Mouse (Mus musculus): Measurements from ENCODE around the gene Cdkn2d. TPM values are rescaled to one million over a fixed set of nuclear protein-coding genes. Genes with fewer than 3 reads are reported as not detected.

Gene Cdkn2d
- total and polyA plus RNA-seq, 3 experiments, result 17.4 to 35.8 (median 30.3) TPM

DNA sequence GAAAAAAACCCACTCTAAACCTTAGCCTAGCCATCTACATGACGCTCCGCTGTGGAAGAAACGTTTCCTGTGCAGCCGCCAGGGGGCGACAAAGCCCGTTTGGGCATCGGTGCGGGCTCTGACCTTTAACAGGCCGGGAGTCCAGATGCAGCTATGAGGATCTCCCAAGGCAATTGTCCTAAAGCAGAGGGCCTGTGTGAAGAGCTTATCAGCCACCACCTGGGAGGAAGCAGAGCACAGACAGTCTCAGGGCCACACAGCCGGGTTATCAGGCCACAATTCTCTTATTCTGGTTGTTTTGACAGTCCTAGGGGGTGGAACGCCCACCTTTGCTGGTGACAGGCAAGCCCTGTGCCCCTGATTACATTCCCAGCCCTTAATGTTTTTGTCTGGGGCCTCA lies 22.2 kb upstream of the Cdkn2d start:
- no peaks in the 10 kb centered on the region for H3K9me3 ChIP-seq (replicated peaks)
- no peaks in the 10 kb centered on the region for H3K36me3 ChIP-seq (replicated peaks)
- peaks cover 12% of the 10 kb centered on the region; the same call in 1 of the 2 replicates for H3K27me3 ChIP-seq (ENCODE audit: insufficient read depth, low read length)
- H3K4me3 ChIP-seq (ENCODE audit: low read depth, low read length), result no peak overlapping the region; the same call in 1 of the 2 replicates
- peaks cover 22% of the 10 kb centered on the region for H3K4me1 ChIP-seq (ENCODE audit: insufficient read depth, low read depth, low read length)
- ATAC-seq (ENCODE audit: extremely low read depth, insufficient number of reproducible peaks, low FRiP score, poor library complexity, severe bottlenecking) (peak; percentile 84), DNase-seq (ENCODE audit: low spot score) (peak; percentile 78)
- TF ChIP-seq GATA1 (IDR thresholded peaks at IDR 0.05; ENCODE audit: borderline replicate concordance, low read length) (no peak), POLR2AphosphoS5 (IDR thresholded peaks at IDR 0.05; ENCODE audit: insufficient replicate concordance, low read depth, low read length) (no peak), GATA2 (IDR thresholded peaks at IDR 0.05; ENCODE audit: borderline replicate concordance, low read depth, low read length) (no peak), CTCF (IDR thresholded peaks at IDR 0.05; ENCODE audit: low read depth, low read length) (peak; percentile 92), TAL1 (conservative IDR thresholded peaks at IDR 0.05; ENCODE audit: low read depth, low read length) (no peak; the same call in 1 of the 2 replicates)

DNA sequence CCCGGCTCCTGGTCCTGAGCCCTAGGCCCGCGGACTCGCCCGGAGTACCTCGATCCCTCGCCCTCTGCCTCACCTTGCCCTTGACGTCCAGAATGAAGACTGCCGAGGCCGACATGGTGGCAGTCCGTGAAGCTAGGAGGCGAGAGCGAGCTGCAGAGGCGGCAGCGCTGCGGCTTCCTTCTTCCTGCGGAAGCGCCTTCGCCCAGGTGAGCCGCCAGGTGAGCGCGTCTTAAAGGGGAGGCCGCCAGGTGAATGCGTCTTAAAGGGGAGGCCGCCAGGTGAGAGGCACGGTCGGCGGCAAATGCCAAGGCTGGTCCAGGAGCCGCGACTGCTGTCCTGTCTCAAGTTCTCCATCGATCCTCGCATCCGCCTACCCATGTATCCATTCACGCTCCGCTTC lies 20.9 kb upstream of the Cdkn2d start, which contains the start of gene Ap1m2:
Ap1m2 (minus strand) TSS at position 204 of the 400 bp plus-strand sequence.
- H3K4me3 ChIP-seq (ENCODE audit: low read depth, low read length), result no peak within 1 kb of the TSS
- H3K27me3 ChIP-seq (ENCODE audit: insufficient read depth, low read length), result peaks cover 12% of the 10 kb centered on the region; the same call in 1 of the 2 replicates
- TF ChIP-seq POLR2AphosphoS5 (IDR thresholded peaks at IDR 0.05; ENCODE audit: insufficient replicate concordance, low read depth, low read length), result no peak
- no peak for TF ChIP-seq CTCF (IDR thresholded peaks at IDR 0.05; ENCODE audit: low read depth, low read length)
- TF ChIP-seq TAL1 (conservative IDR thresholded peaks at IDR 0.05; ENCODE audit: low read depth, low read length), result no peak
- TF ChIP-seq GATA2 (IDR thresholded peaks at IDR 0.05; ENCODE audit: borderline replicate concordance, low read depth, low read length), result no peak
- TF ChIP-seq GATA1 (IDR thresholded peaks at IDR 0.05; ENCODE audit: borderline replicate concordance, low read length), result no peak
- peaks cover 21% of the 10 kb centered on the region for H3K4me1 ChIP-seq (ENCODE audit: insufficient read depth, low read depth, low read length)
- ATAC-seq (ENCODE audit: extremely low read depth, insufficient number of reproducible peaks, low FRiP score, poor library complexity, severe bottlenecking) (no peak), DNase-seq (ENCODE audit: low spot score) (no peak)
- H3K36me3 ChIP-seq (replicated peaks), result no peaks in the 10 kb centered on the region
- no peaks in the 10 kb centered on the region for H3K9me3 ChIP-seq (replicated peaks)

DNA sequence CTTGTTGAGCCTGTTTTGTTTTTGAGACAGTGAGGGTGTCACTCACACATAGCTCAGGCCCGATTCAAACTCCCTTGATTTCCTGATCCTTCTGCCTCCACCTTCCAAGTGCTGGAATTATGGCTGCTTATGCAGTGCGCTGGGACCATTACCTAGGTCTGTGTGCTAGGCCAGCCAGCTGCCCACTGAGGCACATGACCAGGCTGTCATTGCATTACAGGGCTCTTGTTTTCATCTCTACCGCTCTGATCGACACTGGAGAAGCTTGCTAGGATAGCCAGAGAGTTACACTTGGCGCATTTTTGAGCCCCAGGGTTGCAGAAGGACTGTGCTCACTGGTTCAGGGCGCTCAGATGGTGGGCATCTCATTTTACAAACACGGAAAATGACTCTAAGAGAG lies 20.5 kb upstream of the Cdkn2d start:
- peaks cover 12% of the 10 kb centered on the region; the same call in 1 of the 2 replicates for H3K27me3 ChIP-seq (ENCODE audit: insufficient read depth, low read length)
- TF ChIP-seq CTCF (IDR thresholded peaks at IDR 0.05; ENCODE audit: low read depth, low read length), result no peak
- no peak for TF ChIP-seq GATA1 (IDR thresholded peaks at IDR 0.05; ENCODE audit: borderline replicate concordance, low read length)
- TF ChIP-seq GATA2 (IDR thresholded peaks at IDR 0.05; ENCODE audit: borderline replicate concordance, low read depth, low read length), result no peak
- TF ChIP-seq POLR2AphosphoS5 (IDR thresholded peaks at IDR 0.05; ENCODE audit: insufficient replicate concordance, low read depth, low read length), result no peak
- no peak for TF ChIP-seq TAL1 (conservative IDR thresholded peaks at IDR 0.05; ENCODE audit: low read depth, low read length)
- DNase-seq (ENCODE audit: low spot score) (no peak), ATAC-seq (ENCODE audit: extremely low read depth, insufficient number of reproducible peaks, low FRiP score, poor library complexity, severe bottlenecking) (no peak)
- no peaks in the 10 kb centered on the region for H3K36me3 ChIP-seq (replicated peaks)
- no peaks in the 10 kb centered on the region for H3K9me3 ChIP-seq (replicated peaks)
- no peak overlapping the region for H3K4me3 ChIP-seq (ENCODE audit: low read depth, low read length)
- H3K4me1 ChIP-seq (ENCODE audit: insufficient read depth, low read depth, low read length), result peaks cover 21% of the 10 kb centered on the region

DNA sequence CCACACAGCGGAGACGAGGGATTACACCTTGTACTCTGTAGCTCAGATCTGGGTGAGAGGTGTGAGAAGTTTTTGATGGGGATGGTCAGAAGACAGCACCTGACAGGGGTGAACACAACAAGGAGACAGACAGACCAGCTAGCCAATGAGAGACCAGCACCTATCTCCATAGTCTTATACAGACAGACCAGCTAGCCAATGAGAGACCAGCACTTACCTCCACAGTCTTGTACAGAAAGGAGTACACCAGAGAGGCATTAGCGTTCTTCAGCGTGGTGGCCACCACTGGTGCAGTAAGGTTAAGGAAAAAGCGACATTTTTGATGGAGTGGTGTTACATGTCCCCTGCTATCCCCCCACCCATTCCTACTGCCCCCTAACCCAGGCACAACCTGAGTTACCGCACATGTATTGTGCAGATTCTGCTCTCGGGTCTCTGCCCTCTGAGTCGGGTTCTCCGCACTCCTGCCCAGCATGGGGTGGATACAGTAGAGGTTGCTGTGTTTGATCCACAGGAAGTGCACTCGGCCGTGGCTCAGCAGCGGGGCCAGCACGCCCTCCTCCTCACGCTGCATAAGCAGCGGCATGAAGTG lies 18.0 kb upstream of the Cdkn2d start:
- no peaks in the 10 kb centered on the region for H3K36me3 ChIP-seq (replicated peaks)
- TF ChIP-seq POLR2AphosphoS5 (IDR thresholded peaks at IDR 0.05; ENCODE audit: insufficient replicate concordance, low read depth, low read length) (no peak), GATA1 (IDR thresholded peaks at IDR 0.05; ENCODE audit: borderline replicate concordance, low read length) (no peak), TAL1 (conservative IDR thresholded peaks at IDR 0.05; ENCODE audit: low read depth, low read length) (no peak), CTCF (IDR thresholded peaks at IDR 0.05; ENCODE audit: low read depth, low read length) (no peak)
- DNase-seq (ENCODE audit: low spot score) (no peak), ATAC-seq (ENCODE audit: extremely low read depth, insufficient number of reproducible peaks, low FRiP score, poor library complexity, severe bottlenecking) (no peak)
- H3K9me3 ChIP-seq (replicated peaks), result no peaks in the 10 kb centered on the region
- H3K27me3 ChIP-seq (ENCODE audit: insufficient read depth, low read length), result peaks cover 26% of the 10 kb centered on the region
- H3K4me1 ChIP-seq (ENCODE audit: insufficient read depth, low read depth, low read length), result peaks cover 18% of the 10 kb centered on the region
- H3K4me3 ChIP-seq (ENCODE audit: low read depth, low read length), result no peak overlapping the region

DNA sequence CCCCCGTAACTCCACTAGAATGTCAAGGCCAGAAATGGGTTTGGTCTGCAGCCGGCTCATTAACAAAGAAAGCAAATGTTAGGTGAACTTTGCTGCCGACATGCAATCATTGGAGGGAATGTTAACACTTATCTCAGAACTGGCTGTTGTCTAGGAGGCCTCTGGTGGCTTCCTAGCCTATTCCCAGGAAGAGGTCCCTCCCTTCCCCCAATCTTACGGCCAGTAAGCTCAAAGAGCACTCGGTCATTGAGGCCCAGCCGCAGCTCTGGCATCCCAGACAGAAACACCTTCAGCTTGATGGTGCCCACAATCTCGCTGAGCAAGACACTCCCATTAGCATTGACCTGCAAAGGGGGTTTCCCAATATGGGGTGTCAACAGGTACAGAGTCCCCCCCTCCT lies 13.9 kb upstream of the Cdkn2d start:
- DNase-seq (ENCODE audit: low spot score) (no peak), ATAC-seq (ENCODE audit: extremely low read depth, insufficient number of reproducible peaks, low FRiP score, poor library complexity, severe bottlenecking) (no peak)
- no peak for TF ChIP-seq CTCF (IDR thresholded peaks at IDR 0.05; ENCODE audit: low read depth, low read length)
- no peak for TF ChIP-seq GATA2 (IDR thresholded peaks at IDR 0.05; ENCODE audit: borderline replicate concordance, low read depth, low read length)
- TF ChIP-seq TAL1 (conservative IDR thresholded peaks at IDR 0.05; ENCODE audit: low read depth, low read length), result no peak
- no peak for TF ChIP-seq GATA1 (IDR thresholded peaks at IDR 0.05; ENCODE audit: borderline replicate concordance, low read length)
- no peak for TF ChIP-seq POLR2AphosphoS5 (IDR thresholded peaks at IDR 0.05; ENCODE audit: insufficient replicate concordance, low read depth, low read length)

DNA sequence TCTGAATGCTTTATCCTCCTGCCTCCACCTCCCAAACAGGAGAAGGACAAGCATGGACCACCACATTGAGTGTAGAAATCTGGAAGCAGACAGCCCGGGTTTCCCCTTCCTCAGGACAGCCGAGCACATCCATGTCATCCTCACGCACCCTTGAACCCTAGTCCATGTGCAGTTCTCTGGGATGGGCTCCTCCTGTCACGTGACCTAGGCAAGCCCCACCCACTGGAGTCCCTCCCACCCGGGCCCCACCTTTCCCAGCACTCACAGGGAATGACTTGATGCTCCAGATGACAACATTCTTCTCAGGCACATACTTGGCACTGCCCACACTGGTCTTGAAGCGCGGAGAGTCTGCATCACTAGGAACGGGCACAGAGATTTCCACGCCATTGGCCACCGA lies 7.8 kb upstream of the Cdkn2d start:
- ATAC-seq (ENCODE audit: extremely low read depth, insufficient number of reproducible peaks, low FRiP score, poor library complexity, severe bottlenecking) (no peak), DNase-seq (ENCODE audit: low spot score) (no peak)
- peaks cover 8% of the 10 kb centered on the region for H3K9me3 ChIP-seq (replicated peaks)
- peaks cover 41% of the 10 kb centered on the region for H3K27me3 ChIP-seq (ENCODE audit: insufficient read depth, low read length)
- peaks cover 2% of the 10 kb centered on the region; the same call in 1 of the 2 replicates for H3K4me1 ChIP-seq (ENCODE audit: insufficient read depth, low read depth, low read length)
- H3K4me3 ChIP-seq (ENCODE audit: low read depth, low read length), result no peak overlapping the region
- H3K36me3 ChIP-seq (replicated peaks), result no peaks in the 10 kb centered on the region
- TF ChIP-seq GATA2 (IDR thresholded peaks at IDR 0.05; ENCODE audit: borderline replicate concordance, low read depth, low read length), result no peak
- TF ChIP-seq TAL1 (conservative IDR thresholded peaks at IDR 0.05; ENCODE audit: low read depth, low read length), result no peak
- no peak for TF ChIP-seq POLR2AphosphoS5 (IDR thresholded peaks at IDR 0.05; ENCODE audit: insufficient replicate concordance, low read depth, low read length)
- TF ChIP-seq CTCF (IDR thresholded peaks at IDR 0.05; ENCODE audit: low read depth, low read length), result no peak
- TF ChIP-seq GATA1 (IDR thresholded peaks at IDR 0.05; ENCODE audit: borderline replicate concordance, low read length), result no peak

More for the DNA sequence above, 13.9 kb upstream of the Cdkn2d start:
- no peak overlapping the region for H3K4me3 ChIP-seq (ENCODE audit: low read depth, low read length)
- H3K36me3 ChIP-seq (replicated peaks), result no peaks in the 10 kb centered on the region
- peaks cover 10% of the 10 kb centered on the region; the same call in 1 of the 2 replicates for H3K4me1 ChIP-seq (ENCODE audit: insufficient read depth, low read depth, low read length)
- H3K27me3 ChIP-seq (ENCODE audit: insufficient read depth, low read length), result peaks cover 37% of the 10 kb centered on the region
- no peaks in the 10 kb centered on the region for H3K9me3 ChIP-seq (replicated peaks)

All from G1E (cell line).